Mouse (Mus musculus) testis, postnatal 14 days (tissue): ENCODE measurements around the gene C3ar1.

ENCODE experiments used
- DNase-seq: peaks from one replicate; pipeline ENCODE4 v3.0.0; 2021; ENCODE audit warnings: low spot score

Gene C3ar1

GRCm38 (mm10) chr6:122825923-122826742 lies 29.8 kb downstream of the C3ar1 start:
- DNase-seq: peak; percentile 88

GRCm38 (mm10) chr6:122825166-122825565 lies 30.8 kb downstream of the C3ar1 start:
- no peak for DNase-seq

- DNase-seq: no peak
These were observed 31.9 kb downstream of the C3ar1 start for GRCm38 (mm10) chr6:122824086-122824485.

GRCm38 (mm10) chr6:122821822-122822221 lies 34.1 kb downstream of the C3ar1 start:
- no peak for DNase-seq

GRCm38 (mm10) chr6:122820799-122821650 lies 34.9 kb downstream of the C3ar1 start:
- DNase-seq: no peak

GRCm38 (mm10) chr6:122820071-122820798 lies 35.7 kb downstream of the C3ar1 start:
- peak; percentile 56 for DNase-seq

GRCm38 (mm10) chr6:122819306-122820070 lies 36.5 kb downstream of the C3ar1 start, which contains the start of gene Foxj2:
Foxj2 (plus strand) TSS chr6:122819914.
- DNase-seq: peak; percentile 63

GRCm38 (mm10) chr6:122813640-122814039 lies 42.3 kb downstream of the C3ar1 start:
- no peak for DNase-seq

GRCm38 (mm10) chr6:122812716-122813115 lies 43.2 kb downstream of the C3ar1 start:
- no peak for DNase-seq

- no peak for DNase-seq
These were observed 44.0 kb downstream of the C3ar1 start for GRCm38 (mm10) chr6:122811771-122812600.

- peak; percentile 90 for DNase-seq
These were observed 44.7 kb downstream of the C3ar1 start for GRCm38 (mm10) chr6:122811280-122811652.

GRCm38 (mm10) chr6:122810615-122811279 lies 45.2 kb downstream of the C3ar1 start:
- DNase-seq: peak; percentile 98

GRCm38 (mm10) chr6:122810022-122810614 lies 45.8 kb downstream of the C3ar1 start:
- peak; percentile 29 for DNase-seq

- DNase-seq: peak; percentile 57
These were observed 51.5 kb downstream of the C3ar1 start for GRCm38 (mm10) chr6:122804418-122804817.

GRCm38 (mm10) chr6:122801801-122802514 lies 54.0 kb downstream of the C3ar1 start:
- DNase-seq: peak; percentile 46

GRCm38 (mm10) chr6:122801301-122801800 lies 54.6 kb downstream of the C3ar1 start, which contains the start of gene Slc2a3:
Slc2a3 (minus strand) TSS chr6:122801640.
- peak; percentile 62 for DNase-seq

GRCm38 (mm10) chr6:122800640-122801300 lies 55.2 kb downstream of the C3ar1 start:
- DNase-seq: no peak
